Mouse (Mus musculus): ENCODE measurements around the gene Pcgf1.
A peak's percentile ranks its signal among the peaks of the same experiment; 100 is the strongest.

Gene Pcgf1

DNA sequence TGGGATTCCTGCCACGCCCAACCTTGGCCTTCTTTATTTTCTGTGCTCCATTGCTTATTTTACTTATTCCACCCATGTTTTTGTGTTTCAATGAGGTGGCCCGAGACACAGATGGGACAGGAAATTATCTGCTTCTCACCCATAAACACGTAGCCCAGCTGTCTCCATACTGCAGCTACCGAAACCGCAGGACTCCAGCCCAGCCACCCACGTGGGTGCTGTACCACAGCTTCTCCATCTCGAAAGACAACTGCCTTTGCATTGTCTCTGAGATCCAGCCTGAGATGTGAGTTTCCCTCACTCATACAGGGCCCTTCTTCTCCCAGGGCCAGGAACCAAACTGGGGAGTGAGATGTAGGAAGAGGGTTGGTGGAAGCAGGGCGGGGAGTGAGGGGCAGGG is 11.7 kb upstream of the Pcgf1 start:
- peak; percentile 43 for DNase-seq (ENCODE audit: low spot score)

DNA sequence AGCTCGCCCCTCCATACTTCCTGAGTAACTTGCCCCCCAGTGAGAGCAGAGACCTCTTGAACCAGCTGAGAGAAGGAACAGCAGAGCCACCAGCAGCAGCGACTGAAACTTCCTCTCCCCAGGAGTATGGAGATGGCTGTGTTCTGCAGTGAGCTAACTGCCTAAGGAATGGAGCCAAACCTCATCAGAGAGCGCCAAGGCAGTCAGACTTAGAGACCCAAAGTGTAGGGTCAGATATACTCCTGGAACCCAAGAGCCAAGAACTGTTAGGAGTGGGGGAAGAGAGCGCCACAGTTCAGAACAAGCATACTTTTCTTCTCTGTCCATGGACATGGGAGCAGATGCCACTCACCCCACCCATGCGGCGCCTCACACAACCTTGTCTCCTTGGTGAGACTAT is 11.2 kb upstream of the Pcgf1 start:
- no peak for DNase-seq (ENCODE audit: low spot score)

DNA sequence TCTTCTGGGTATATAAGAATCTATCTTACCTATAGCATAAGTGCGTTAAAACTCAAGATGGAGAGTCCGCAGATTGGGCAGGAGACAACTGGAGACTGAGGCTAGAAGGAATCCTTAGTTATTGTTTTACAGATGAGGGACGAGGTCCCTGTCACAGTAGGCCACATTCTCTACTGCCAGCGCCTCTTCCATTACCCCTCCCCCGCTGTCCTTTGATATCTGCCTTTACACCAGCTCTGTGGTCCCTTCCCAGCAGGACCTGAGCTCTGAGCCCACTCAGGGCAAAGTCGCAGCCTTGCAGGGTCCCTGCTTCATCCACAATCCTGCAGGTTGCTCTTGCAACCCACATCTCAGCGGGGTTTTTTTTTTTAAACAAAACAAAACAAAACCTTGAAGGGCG is 9.4 kb upstream of the Pcgf1 start:
- no peak for DNase-seq (ENCODE audit: low spot score)

DNA sequence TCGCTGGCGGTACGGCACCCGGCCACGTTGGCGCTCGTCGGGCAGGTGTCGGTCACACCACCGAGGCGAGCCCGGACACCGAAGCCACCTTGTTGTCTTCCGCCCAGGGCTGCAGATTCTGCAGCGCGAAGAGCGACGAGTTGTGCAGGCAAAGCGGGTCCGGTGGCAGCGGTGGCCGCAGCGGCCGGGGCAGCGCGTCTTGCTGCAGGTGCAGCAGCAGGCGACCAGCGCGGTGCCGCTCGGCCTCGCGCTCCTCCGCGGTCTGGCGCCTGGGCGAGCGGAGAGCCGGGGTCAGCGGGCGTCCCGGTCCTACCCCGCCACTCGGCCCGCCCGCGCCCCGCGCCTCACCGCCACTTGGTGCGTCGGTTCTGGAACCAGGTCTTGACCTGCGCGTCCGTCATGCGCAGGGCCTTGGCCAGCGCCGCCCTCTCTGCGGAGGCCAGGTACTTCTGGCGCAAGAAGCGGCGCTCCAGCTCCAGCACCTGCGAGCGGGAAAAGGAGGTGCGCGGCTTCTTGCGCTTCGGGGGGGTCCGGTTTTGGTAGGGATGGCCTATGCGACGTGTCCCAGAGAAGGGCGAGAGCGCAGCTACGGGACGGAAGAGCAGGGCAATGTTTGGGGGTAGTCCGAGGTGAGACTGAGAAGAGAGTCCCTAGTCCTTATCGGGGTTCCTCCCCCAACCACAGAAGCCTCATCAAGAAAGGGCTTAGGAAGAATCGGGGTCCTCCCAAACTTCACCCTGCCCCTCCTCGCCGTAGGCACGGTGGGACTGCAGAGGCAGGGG is 8.8 kb upstream of the Pcgf1 start:
- no peak for DNase-seq (ENCODE audit: low spot score)

DNA sequence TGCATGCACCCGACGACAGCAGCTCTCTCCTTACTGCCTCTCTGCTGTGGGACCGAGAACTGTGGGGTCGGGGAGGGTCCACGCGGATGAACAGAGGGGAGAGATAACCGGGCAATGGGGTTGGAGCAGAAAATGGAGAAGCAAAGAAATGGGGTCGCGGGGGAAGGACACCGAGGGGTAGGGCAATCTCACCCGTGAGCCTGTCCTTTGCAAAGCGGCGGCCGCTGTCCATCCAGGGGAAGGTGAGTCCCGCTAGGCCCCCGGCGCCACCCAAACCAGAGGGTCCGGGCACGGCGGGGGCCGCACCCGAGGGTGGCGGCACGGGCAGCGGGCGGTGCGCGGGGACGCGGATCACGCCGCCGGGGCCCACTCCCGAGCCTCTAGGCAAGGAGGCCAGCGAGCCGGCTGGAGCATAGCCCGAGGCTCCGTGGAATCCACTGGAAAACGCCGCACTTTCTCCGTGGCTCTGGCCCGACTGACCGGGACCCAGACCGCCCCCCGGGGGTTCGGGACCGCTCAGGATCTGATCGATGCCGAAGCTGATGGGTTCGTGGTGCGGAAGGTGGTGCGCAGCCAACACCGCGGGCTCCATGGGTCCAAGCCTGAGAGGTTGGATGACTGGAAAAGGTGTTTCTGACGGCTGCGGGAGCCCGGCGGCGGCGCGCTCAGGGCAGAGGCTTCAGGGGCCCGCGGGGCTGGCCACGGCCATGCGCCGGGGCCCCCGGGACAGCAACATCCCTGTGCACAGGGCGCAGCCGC is 8.0 kb upstream of the Pcgf1 start:
- no peak for DNase-seq (ENCODE audit: low spot score)

DNA sequence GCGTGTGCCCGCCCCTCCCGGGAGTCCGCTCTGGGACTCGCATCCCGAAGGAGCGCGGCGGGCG is 7.6 kb upstream of the Pcgf1 start, which contains the start of gene Tlx2:
Tlx2 (minus strand) TSS at position 47 of the 64 bp plus-strand sequence.
- no peak for DNase-seq (ENCODE audit: low spot score)

DNA sequence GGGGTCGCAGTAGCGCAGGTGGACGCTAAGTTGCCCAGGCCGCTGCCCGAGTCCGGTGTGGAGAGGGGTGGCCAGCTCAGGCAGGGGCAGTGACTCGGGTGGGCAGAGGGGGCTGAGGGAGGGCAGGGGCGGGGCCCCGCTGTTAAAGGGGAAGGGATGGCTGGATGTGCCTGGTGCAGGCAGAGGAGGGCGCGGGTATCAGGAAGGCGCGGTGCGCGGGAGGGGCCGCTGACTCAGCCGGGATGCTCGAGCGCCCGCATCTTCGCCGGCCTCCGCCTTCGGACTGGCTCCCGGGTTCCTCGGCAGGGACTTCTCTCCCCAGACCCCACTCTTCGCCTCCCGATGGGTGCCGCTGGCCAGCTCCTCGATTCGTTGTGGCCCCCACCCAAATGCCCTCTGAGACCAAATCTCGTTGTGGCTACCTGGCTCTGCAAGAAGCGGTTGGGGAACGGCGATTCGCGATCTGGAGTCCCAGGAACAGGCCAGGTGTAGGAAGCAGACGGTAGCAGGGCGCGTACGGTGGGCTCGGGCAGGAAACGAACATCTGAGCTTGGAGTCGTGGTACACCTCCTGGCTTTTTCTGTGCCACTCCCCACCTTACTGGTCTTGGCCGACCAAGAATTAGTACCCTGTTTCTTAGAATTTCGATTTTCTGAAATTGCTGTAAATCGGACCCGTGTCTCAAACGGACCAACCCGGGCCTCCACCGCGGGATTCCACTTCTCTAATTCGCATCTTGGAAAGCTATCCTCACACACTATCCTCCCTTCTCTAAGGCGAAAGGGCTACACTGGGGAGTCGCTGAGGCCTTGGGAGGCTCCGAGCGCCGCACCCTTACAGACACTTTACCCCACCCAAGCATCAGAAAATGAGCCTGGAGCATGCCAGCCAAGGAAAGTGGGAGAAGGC is 7.1 kb upstream of the Pcgf1 start:
- no peak for DNase-seq (ENCODE audit: low spot score)

DNA sequence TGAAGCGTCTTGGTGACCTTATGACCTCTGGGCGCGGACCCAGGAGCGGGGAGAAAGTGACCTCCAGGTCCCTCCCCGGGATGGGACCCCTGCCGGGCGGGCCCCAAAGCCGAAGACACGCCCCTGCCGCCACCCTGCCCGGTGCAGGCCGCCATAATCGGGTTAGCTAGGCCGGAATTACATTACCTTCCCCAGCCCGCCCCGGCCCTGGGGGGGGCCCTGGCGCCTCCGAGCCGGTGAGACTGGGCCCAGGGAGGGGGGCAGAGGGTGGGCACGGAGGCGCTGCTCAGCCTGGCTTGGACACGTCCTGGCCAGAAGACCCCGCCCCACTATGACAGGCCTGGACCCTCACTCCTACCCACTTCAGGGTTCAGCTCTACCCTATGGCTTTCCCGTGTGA is 6.4 kb upstream of the Pcgf1 start:
- no peak for DNase-seq (ENCODE audit: low spot score)

DNA sequence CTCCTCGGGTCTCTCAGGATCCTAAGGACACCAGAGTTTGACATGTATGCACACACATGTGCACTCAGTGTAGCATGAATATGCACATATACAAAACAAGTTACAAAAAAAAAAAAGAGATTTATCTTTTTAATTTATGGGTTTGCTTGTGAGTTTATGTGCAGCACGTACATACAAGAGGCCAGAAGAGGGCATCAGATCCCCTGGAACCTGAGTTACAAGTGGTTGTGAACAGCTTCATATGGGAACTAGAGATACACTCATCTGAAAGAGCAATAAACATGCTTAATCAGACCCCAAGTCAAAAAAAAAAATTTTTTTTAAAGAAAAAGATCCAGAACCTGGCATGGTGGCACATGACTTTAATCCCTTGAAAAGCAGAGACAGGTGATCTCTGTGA is 2.7 kb upstream of the Pcgf1 start:
- DNase-seq (ENCODE audit: low spot score): peak; percentile 63

DNA sequence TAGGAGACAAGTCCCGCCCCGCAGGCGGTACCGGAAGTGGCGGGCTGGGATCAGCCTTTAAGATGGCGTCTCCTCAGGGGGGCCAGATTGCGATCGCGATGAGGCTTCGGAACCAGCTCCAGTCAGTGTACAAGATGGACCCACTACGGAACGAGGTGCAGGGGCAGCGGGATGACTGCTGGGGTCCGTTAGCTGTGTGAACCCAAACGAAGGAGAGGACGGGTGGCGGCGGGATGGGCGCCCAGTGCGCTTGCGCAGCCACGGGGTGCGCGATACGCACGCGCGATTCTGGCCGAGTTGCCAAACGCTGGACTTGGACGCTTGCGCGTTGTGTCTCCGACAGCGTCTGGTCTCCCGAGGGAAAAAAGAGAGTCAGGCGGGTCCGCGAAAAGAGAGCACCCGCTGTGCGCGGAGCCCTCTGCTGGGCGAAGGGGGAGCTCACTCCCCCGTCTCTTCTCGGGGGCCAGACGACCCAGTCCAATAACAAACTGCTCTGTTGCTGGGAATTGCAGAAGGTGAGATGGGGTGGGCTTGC is 722 bp downstream of the Pcgf1 start:
- DNase-seq (ENCODE audit: low spot score): peak; percentile 97

DNA sequence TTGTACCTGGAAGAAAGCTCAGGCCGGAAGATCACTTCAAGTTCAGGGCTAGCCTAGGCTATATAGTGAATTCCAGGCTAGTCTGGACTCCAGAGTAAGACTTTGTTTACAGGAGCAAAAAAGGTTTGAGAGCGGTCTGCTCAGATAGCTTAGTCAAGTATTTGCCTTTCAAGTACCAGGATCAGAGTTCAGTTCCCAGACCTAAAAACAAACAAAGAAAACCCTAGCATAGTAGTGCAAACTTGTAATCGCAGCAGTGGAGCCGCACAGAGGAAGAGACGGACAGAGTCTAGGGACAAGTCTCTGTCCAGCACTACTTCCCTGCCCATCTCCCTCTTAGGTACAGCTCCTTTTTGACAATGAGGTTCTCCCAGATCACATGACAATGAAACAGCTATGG is 2.5 kb downstream of the Pcgf1 start:
- DNase-seq (ENCODE audit: low spot score): no peak

DNA sequence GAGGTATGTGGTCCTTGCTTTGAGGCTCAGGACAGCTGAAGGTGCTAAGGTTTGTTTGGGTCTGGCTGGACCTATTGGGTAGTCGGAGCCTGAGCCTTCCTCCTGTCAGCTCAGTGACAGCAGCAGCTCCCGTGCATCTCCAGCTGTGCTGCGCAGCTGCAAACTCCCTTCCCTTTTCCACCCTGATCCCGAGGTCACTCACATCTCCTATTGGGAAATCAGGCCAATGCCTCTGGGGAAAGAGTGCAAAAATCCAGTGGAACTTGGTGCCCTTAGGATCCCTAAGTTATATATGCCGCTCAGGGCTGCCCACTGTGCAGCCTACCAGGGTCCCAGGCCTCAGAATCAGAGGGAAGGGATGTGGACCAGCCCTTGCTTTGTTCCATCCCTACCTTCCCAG is 5.8 kb downstream of the Pcgf1 start:
- no peak for DNase-seq (ENCODE audit: low spot score)

DNA sequence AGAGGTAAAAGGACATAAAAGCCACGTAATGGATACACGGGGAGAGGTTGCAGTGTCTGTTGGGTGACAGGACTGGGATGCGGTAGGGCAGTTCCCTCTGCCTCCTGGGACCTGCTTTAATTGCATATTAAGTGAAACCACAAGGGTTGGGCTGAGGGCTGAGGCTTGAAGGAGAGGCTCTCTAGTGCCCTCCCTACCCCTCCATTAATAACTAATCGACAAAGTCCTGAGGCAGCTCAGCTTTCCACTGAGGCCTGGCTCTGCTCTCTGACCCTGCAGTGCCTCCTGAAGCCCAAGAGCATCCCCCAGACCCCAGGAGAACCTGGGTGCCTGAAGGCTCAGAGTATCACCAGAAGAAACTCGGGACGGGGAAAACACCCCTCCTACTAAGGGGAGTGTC is 6.8 kb downstream of the Pcgf1 start:
- no peak for DNase-seq (ENCODE audit: low spot score)

DNA sequence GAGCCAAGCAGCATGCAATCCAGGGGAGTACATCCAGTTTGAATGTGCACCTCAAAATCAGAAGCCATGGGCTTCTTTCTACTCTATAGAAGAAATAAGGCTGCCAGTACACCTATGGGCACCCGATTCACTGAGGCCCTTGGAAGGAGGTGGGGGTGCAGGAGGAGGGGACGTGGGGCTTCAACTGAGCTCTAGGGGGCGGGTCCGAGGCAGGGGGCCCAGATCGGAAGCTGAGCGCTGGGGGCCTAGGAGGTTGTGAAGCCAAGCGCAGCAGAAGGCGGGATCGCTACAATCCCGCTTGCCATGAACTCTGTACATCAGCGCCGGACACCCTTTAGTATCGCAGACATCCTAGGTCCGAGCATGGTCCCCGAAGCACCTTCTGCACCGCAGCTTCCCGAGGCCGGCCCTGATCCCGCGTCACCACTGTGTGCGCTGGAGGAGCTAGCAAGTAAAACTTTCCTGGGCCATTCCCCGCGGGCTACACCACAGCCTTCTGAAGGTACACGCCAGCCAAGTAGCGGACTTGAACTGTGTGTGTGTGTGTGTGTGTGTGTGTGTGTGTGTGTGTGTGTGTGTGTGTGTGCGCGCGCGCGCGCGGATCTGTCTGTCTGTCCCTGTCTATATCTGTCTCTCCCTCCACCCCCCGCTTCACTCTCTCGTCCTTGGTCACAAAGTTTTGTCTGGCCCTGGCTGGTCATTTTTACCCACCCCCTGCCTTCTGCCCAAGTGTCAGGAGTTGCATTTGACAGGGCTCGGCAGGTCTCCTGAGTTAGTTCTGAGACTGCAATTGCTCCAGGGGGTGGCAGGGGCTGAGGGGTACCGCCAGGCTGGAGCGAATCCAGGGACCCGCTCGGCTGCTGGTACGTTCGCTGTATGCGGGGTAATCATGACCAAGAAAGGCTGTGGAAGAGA is 8.7 kb downstream of the Pcgf1 start, which contains the start of gene Lbx2:
Lbx2 (plus strand) TSS at position 247 of the 915 bp plus-strand sequence.
- no peak for DNase-seq (ENCODE audit: low spot score)

DNA sequence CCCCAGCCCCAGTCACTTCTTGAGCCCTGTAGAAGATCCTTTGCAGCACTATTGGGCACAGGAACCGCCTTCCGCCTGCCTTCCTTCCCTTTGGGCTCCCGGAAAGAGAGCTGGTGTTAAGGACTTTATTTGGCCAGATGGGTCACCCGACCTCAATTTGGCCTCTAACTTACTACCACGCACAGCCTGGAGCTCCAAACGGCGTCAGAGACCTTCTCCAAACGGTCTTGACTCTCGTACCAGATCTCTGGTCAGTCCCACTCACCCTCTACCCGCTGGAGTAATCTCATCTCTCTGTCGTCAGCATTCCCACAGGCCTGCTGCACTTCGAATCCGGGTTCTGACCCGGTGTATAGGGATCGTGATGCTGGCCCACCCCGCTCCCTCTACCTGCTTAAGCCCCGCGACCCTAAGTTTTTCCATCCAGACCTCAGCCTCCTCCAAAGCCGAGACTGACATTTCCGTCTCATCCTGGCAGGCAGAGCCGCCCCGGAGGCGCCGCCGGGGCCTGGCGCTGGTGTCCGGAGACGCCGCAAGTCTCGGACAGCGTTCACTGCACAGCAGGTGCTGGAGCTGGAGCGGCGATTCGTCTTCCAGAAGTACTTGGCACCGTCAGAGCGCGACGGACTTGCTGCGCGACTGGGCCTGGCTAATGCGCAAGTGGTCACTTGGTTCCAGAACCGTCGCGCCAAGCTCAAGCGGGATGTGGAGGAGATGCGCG is 9.7 kb downstream of the Pcgf1 start:
- DNase-seq (ENCODE audit: low spot score): no peak

DNA sequence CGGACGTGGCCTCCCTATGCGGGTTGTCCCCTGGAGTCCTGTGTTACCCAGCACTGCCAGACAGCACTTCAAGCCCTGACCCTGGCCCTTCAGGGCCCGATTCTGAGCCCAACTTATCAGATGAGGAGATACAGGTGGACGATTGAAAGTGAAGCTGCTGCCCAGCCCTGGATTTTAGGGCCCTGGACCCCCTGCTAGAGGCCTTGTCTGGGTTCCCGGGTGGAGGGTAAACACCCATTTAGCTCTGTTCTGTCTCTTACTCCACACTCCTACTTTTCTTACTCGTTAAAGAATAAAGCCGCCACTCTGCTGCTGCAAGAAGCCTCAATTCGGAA is 10.2 kb downstream of the Pcgf1 start:
- DNase-seq (ENCODE audit: low spot score): no peak

DNA sequence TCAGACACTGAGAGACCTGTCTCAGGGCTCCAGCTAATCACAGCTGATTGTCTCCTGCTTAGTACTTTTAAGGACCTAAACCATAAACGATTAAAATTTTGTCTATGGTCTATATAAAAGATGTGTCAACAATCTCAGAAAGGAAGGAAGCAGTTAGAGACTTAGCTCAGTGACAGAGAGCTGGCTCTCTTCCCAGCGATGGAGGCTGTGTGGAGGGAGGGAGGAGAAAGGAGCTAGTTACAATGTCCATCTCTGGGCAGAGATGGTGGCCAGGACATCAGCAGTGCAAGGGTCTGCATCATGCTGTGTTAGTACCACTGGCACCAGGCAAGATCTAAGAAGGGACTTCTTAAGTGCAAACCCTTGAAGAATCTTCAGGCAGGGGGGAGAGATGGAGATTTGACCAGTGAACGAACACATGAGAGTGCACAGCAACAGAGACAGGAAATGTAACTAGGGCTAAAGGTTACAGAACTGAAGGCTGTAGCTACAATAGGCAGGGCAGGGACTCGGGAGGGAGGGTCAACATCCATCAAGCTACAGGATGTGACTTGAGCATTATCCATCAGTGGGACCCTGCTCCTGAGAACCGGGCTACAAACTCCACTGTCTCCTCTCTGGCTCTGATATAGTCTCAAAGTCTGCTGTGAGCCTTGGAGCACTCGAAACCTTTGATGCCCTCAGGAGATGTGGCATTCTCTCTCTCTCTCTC is 14.9 kb downstream of the Pcgf1 start:
- no peak for DNase-seq (ENCODE audit: low spot score)

DNA sequence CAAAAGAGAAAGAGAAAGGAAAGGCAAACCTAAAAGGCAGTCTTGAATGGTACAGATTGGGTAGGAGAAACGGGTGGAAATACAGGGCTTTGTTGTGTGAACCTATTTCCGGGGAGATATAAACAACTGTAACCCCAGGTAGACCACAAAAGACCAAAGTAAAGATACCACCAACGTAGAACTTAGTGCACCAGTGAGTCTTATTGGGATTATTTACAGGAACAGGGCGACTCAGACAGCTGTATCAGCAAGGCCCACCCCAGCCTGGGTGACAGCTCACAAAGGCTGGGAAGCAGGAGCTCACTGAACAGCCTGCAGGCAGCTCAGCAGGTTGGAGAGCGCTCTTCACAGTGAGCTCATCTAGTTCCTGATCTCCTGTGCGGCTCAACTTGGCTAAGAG is 18.3 kb downstream of the Pcgf1 start:
- DNase-seq (ENCODE audit: low spot score): peak; percentile 81

DNA sequence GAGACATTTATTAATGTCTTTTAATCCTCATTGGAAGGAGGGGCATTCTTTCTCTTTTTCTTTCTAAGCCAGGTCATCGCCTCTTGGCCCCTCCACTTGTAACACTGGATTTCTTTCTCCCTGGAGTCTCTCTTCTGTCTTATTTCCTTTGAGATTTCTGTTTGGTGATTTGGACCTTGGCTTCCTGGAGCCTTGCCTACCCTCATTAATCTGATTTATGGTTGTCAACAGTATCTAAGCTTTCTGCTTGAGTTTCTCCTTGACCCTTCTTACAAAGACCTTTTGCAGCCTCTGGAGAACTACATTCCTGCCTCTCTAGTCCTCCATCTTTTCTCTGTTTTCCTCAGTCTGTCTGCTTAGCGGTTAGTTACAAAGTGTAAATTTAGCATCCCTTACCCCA is 20.7 kb downstream of the Pcgf1 start:
- DNase-seq (ENCODE audit: low spot score): no peak

DNA sequence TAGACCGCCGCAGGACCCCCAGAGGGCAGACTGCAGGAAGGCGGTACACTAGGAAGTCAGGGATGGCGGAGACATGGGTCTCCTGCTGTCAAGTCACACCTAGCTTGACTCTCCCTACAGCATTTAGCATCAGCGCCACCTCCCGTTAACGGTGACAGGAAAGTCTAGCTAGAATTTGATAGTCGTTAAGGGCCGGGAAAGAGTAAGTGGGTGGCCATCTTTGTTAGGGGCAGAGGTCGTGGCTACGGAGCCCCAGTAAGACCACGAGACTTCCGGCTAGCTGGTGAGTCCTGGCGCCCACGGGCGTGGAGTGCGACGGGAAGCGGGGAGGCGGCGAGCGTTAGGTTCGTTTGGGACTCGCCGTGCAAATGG is 23.6 kb downstream of the Pcgf1 start, which contains the start of the genes Ccdc142 and Gm42688:
Ccdc142 (plus strand) TSS at position 286 of the 372 bp plus-strand sequence.
Gm42688 (plus strand) TSS at position 302 of the 372 bp plus-strand sequence.
- peak; percentile 88 for DNase-seq (ENCODE audit: low spot score)

Measured in T-cell, adult 2 months (primary cell).